Mouse (Mus musculus): ENCODE results near the gene Usp12. TPM values are rescaled to one million over a fixed set of nuclear protein-coding genes. Genes with fewer than 3 reads are reported as not detected.

The Usp12 gene
- polyA plus RNA-seq, 1 experiment from 2014 or later: 14.5 TPM

- H3K4me2 ChIP-seq (replicated peaks; ENCODE audit: low read depth, low read length): no peak overlapping the region
- H3K4me3 ChIP-seq (ENCODE audit: low read depth, low read length): no peak overlapping the region
- ATAC-seq: peak; percentile 57
- no peak for TF ChIP-seq CTCF (IDR thresholded peaks at IDR 0.05)
- peak; percentile 43; the same call in 1 of the 2 replicates for TF ChIP-seq EP300 (IDR thresholded peaks at IDR 0.05)
- peak; percentile 73 for DNase-seq (ENCODE audit: low spot score)
- H3K4me1 ChIP-seq (ENCODE audit: insufficient read depth, low read depth, low read length): no peaks in the 10 kb centered on the region
- H3K36me3 ChIP-seq (ENCODE audit: insufficient read depth, low read length): no peaks in the 10 kb centered on the region
- WGBS: 55% methylated on average over 6 of the region's 6 CpGs
- no peaks in the 10 kb centered on the region for H3K9me3 ChIP-seq (ENCODE audit: low read length)
- peak overlapping the region; percentile 38; the same call in 1 of the 2 replicates for H3K27ac ChIP-seq (ENCODE audit: low read length)
- H3K9ac ChIP-seq (replicated peaks; ENCODE audit: low read depth): no peak overlapping the region
- H3K27me3 ChIP-seq (replicated peaks; ENCODE audit: insufficient read depth, low read length): no peaks in the 10 kb centered on the region
Observed at GRCm38 (mm10) chr5:146705411-146705810, 89.4 kb downstream of the Usp12 start.

GRCm38 (mm10) chr5:146704241-146704640 is 90.6 kb downstream of the Usp12 start:
- H3K4me3 ChIP-seq (ENCODE audit: low read depth, low read length): no peak overlapping the region
- no peak for DNase-seq (ENCODE audit: low spot score)
- H3K27ac ChIP-seq (ENCODE audit: low read length): no peak overlapping the region
- H3K4me2 ChIP-seq (replicated peaks; ENCODE audit: low read depth, low read length): no peak overlapping the region
- no peak for ATAC-seq
- H3K36me3 ChIP-seq (ENCODE audit: insufficient read depth, low read length): no peaks in the 10 kb centered on the region
- WGBS: 93% methylated on average over 4 of the region's 4 CpGs
- H3K9ac ChIP-seq (replicated peaks; ENCODE audit: low read depth): no peak overlapping the region
- H3K4me1 ChIP-seq (ENCODE audit: insufficient read depth, low read depth, low read length): no peaks in the 10 kb centered on the region
- H3K27me3 ChIP-seq (replicated peaks; ENCODE audit: insufficient read depth, low read length): no peaks in the 10 kb centered on the region
- no peaks in the 10 kb centered on the region for H3K9me3 ChIP-seq (ENCODE audit: low read length)
- no peak for TF ChIP-seq EP300 (IDR thresholded peaks at IDR 0.05)
- TF ChIP-seq CTCF (IDR thresholded peaks at IDR 0.05): peak; percentile 53

GRCm38 (mm10) chr5:146703710-146704121 is 91.1 kb downstream of the Usp12 start:
- ATAC-seq (no peak), DNase-seq (ENCODE audit: low spot score) (no peak)
- H3K9ac ChIP-seq (replicated peaks; ENCODE audit: low read depth): no peak overlapping the region
- H3K4me2 ChIP-seq (replicated peaks; ENCODE audit: low read depth, low read length): no peak overlapping the region
- no peak overlapping the region for H3K4me3 ChIP-seq (ENCODE audit: low read depth, low read length)
- TF ChIP-seq EP300 (IDR thresholded peaks at IDR 0.05) (no peak), CTCF (IDR thresholded peaks at IDR 0.05) (no peak)
- no peaks in the 10 kb centered on the region for H3K9me3 ChIP-seq (ENCODE audit: low read length)
- H3K4me1 ChIP-seq (ENCODE audit: insufficient read depth, low read depth, low read length): no peaks in the 10 kb centered on the region
- no peak overlapping the region for H3K27ac ChIP-seq (ENCODE audit: low read length)
- H3K27me3 ChIP-seq (replicated peaks; ENCODE audit: insufficient read depth, low read length): no peaks in the 10 kb centered on the region
- H3K36me3 ChIP-seq (ENCODE audit: insufficient read depth, low read length): no peaks in the 10 kb centered on the region
- WGBS: 34% methylated on average over 8 of the region's 8 CpGs

DNA sequence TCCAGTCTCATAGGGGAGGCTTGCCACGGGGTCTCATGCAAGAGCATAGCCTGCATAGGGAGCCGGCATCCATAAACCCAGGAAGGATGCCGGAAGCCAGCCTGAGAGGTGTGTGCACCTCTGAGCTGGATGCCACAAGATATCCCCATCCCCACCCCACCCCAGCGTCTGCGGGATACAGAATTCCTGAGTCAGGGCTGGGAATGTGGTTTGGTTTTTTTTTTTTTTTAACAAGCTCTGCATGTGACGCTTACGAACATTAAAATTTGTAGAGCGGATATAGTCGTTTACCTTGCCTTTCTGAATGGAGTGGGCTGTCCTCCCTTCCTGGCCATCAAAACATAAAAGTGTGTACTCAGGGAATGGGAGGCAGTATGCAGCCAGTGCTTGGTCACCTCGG is 94.7 kb downstream of the Usp12 start:
- no peak overlapping the region for H3K4me3 ChIP-seq (ENCODE audit: low read depth, low read length)
- H3K9me3 ChIP-seq (ENCODE audit: low read length): no peaks in the 10 kb centered on the region
- H3K9ac ChIP-seq (replicated peaks; ENCODE audit: low read depth): no peak overlapping the region
- no peak overlapping the region for H3K4me2 ChIP-seq (replicated peaks; ENCODE audit: low read depth, low read length)
- H3K27ac ChIP-seq (ENCODE audit: low read length): no peak overlapping the region
- no peaks in the 10 kb centered on the region for H3K27me3 ChIP-seq (replicated peaks; ENCODE audit: insufficient read depth, low read length)
- ATAC-seq (no peak), DNase-seq (ENCODE audit: low spot score) (no peak)
- WGBS: 58% methylated on average over 10 of the region's 10 CpGs
- TF ChIP-seq EP300 (IDR thresholded peaks at IDR 0.05) (no peak), CTCF (IDR thresholded peaks at IDR 0.05) (no peak)
- no peaks in the 10 kb centered on the region for H3K36me3 ChIP-seq (ENCODE audit: insufficient read depth, low read length)
- no peaks in the 10 kb centered on the region for H3K4me1 ChIP-seq (ENCODE audit: insufficient read depth, low read depth, low read length)

DNA sequence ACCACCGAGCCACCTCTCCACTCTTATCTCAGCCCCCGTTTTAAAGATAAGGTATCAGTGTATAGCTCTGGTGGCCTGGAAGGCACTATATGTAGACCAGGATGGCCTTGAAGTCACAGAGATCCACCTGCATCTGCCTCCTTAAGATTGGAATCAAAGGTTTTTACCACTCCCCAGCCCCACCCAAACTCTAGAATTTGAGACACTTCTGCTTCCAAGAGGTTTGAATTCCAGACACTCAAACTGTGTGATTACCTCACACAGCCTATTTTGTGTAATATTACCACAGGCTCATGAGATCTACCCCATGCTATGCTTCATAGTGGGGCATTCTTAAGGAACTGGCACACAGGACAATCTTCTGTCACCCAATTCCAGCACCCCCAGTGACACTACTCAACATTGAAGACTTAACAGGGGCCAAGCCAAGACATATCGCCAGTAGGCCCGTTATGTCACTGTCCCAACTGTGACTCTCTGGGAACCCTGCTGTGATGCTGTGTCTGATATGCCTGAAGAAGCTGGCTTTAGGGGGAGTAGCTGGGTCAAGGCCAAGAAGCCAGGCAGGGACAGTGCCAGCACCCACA is 95.3 kb downstream of the Usp12 start:
- Histone ChIP-seq H3K27ac (ENCODE audit: low read length) (no peak overlapping the region), H3K4me2 (replicated peaks; ENCODE audit: low read depth, low read length) (no peak overlapping the region), H3K36me3 (ENCODE audit: insufficient read depth, low read length) (no peaks in the 10 kb centered on the region), H3K4me3 (ENCODE audit: low read depth, low read length) (no peak overlapping the region), H3K4me1 (ENCODE audit: insufficient read depth, low read depth, low read length) (no peaks in the 10 kb centered on the region), H3K27me3 (replicated peaks; ENCODE audit: insufficient read depth, low read length) (no peaks in the 10 kb centered on the region), H3K9ac (replicated peaks; ENCODE audit: low read depth) (no peak overlapping the region), H3K9me3 (ENCODE audit: low read length) (no peaks in the 10 kb centered on the region)
- no peak for TF ChIP-seq EP300 (IDR thresholded peaks at IDR 0.05)
- peak; percentile 26 for DNase-seq (ENCODE audit: low spot score)
- WGBS: 57% methylated on average over 4 of the region's 4 CpGs
- no peak for ATAC-seq

DNA sequence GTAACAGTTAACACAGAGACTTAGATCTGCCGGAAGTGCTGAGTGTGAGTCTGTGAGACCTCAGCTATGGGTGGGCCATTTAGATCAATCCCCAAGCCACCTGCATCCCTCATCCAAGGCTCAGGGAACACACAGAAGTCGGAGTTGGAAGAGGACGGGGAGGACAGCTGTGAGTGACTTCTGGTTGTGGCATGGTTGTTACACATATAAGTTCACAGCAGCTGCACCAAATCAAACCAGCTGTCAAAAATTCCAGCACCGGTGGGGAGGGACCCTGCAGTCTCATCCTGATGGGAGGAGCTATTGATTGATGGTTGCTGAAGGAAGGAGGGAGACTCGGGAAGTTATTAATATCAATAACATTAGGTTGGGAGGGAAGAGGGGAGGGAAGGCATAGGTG is 99.3 kb downstream of the Usp12 start:
- H3K27ac ChIP-seq (ENCODE audit: low read length): no peak overlapping the region
- no peak for DNase-seq (ENCODE audit: low spot score)
- no peak overlapping the region for H3K4me3 ChIP-seq (ENCODE audit: low read depth, low read length)
- no peaks in the 10 kb centered on the region for H3K9me3 ChIP-seq (ENCODE audit: low read length)
- WGBS: 46% methylated on average over 5 of the region's 5 CpGs
- no peak overlapping the region for H3K4me2 ChIP-seq (replicated peaks; ENCODE audit: low read depth, low read length)
- H3K36me3 ChIP-seq (ENCODE audit: insufficient read depth, low read length): no peaks in the 10 kb centered on the region
- H3K4me1 ChIP-seq (ENCODE audit: insufficient read depth, low read depth, low read length): peaks cover 12% of the 10 kb centered on the region; the same call in 1 of the 2 replicates
- ATAC-seq: no peak
- no peaks in the 10 kb centered on the region for H3K27me3 ChIP-seq (replicated peaks; ENCODE audit: insufficient read depth, low read length)
- H3K9ac ChIP-seq (replicated peaks; ENCODE audit: low read depth): no peak overlapping the region
- no peak for TF ChIP-seq EP300 (IDR thresholded peaks at IDR 0.05)
- TF ChIP-seq CTCF (IDR thresholded peaks at IDR 0.05): no peak

All from lung, postnatal 0 days (tissue).